Mouse (Mus musculus) adrenal gland, postnatal 10 days (tissue): ENCODE measurements at regions not wholly inside any gene's neighbourhood (a gene's known extent, or its start where the extent isn't known, plus 50 kb on each side); places are given as distances from the start of the nearest gene placed in this dataset.
A peak's percentile ranks its signal among the peaks of the same experiment; 100 is the strongest.

ENCODE experiments used
- DNase-seq: peaks from one replicate; pipeline ENCODE4 v3.0.0; 2021; ENCODE audit warnings: mixed read lengths

- no peak for DNase-seq
Measured at GRCm38 (mm10) chr10:96955776-96956448, 339.1 kb downstream of the Btg1 start.

- no peak for DNase-seq
Measured at GRCm38 (mm10) chr10:96956449-96956834, 339.6 kb downstream of the Btg1 start.

- DNase-seq: no peak
Measured at GRCm38 (mm10) chr10:96957019-96957418, 340.2 kb downstream of the Btg1 start.

GRCm38 (mm10) chr10:96969825-96970224, 353.0 kb downstream of the Btg1 start:
- no peak for DNase-seq

- no peak for DNase-seq
Measured at GRCm38 (mm10) chr10:96970737-96971136, 353.9 kb downstream of the Btg1 start.

GRCm38 (mm10) chr10:96971810-96972209, 355.0 kb downstream of the Btg1 start:
- no peak for DNase-seq

- no peak for DNase-seq
Measured at GRCm38 (mm10) chr10:96974326-96974977, 357.6 kb downstream of the Btg1 start.

GRCm38 (mm10) chr10:96976691-96977090, 359.9 kb downstream of the Btg1 start:
- no peak for DNase-seq

GRCm38 (mm10) chr10:96980494-96980831, 363.7 kb downstream of the Btg1 start:
- no peak for DNase-seq

GRCm38 (mm10) chr10:96980832-96981515, 364.2 kb downstream of the Btg1 start:
- no peak for DNase-seq

GRCm38 (mm10) chr10:96981516-96981869, 364.7 kb downstream of the Btg1 start:
- no peak for DNase-seq

GRCm38 (mm10) chr10:97000871-97001270, 384.1 kb downstream of the Btg1 start:
- no peak for DNase-seq

GRCm38 (mm10) chr10:97008873-97009272, 392.1 kb downstream of the Btg1 start:
- no peak for DNase-seq

- no peak for DNase-seq
Measured at GRCm38 (mm10) chr10:97009859-97010258, 393.1 kb downstream of the Btg1 start.

GRCm38 (mm10) chr10:97018641-97019040, 401.8 kb downstream of the Btg1 start:
- no peak for DNase-seq

- DNase-seq: no peak
Measured at GRCm38 (mm10) chr10:97028776-97029175, 412.0 kb downstream of the Btg1 start.

GRCm38 (mm10) chr10:97030996-97031395, 414.2 kb downstream of the Btg1 start:
- no peak for DNase-seq

- DNase-seq: peak; percentile 10
Measured at GRCm38 (mm10) chr10:97035371-97035786, 418.6 kb downstream of the Btg1 start.

GRCm38 (mm10) chr10:97038025-97038424, 421.2 kb downstream of the Btg1 start:
- DNase-seq: no peak

- no peak for DNase-seq
Measured at GRCm38 (mm10) chr10:97047566-97047965, 430.8 kb downstream of the Btg1 start.

- DNase-seq: no peak
Measured at GRCm38 (mm10) chr10:97047996-97048395, 431.2 kb downstream of the Btg1 start.

GRCm38 (mm10) chr10:97054472-97054871, 424.9 kb upstream of the Dcn start:
- no peak for DNase-seq

GRCm38 (mm10) chr10:97061961-97062360, 417.4 kb upstream of the Dcn start:
- DNase-seq: no peak

- DNase-seq: no peak
Measured at GRCm38 (mm10) chr10:97064546-97064945, 414.9 kb upstream of the Dcn start.
